Mouse (Mus musculus) midbrain, embryonic 13.5 days (tissue): ENCODE measurements around the gene Gprc5c. TPM values are rescaled to one million over a fixed set of nuclear protein-coding genes. Genes with fewer than 3 reads are reported as not detected.

Experiments
- ATAC-seq: fragments of 200-750 bp; cut with Nextera tagmentation; 2 replicates; pipeline ENCODE4 v1.8.0; 2017; ENCODE audit warnings: mild to moderate bottlenecking, moderate TSS enrichment, moderate library complexity
- H3K27ac ChIP-seq: fragments of 300-500 bp; sonication (generic); 2 replicates; pipeline ENCODE4 v1.5.1; 2015; ENCODE audit warnings: inconsistent platforms, mild to moderate bottlenecking, moderate library complexity
- H3K27me3 ChIP-seq: fragments of 300-500 bp; sonication (generic); 2 replicates; pipeline ENCODE4 v1.6.1; 2015; ENCODE audit warnings: mild to moderate bottlenecking, inconsistent platforms
- H3K36me3 ChIP-seq: fragments of 300-500 bp; sonication (generic); 2 replicates; pipeline ENCODE4 v1.6.1; 2015; ENCODE audit warnings: mild to moderate bottlenecking, inconsistent platforms
- H3K4me1 ChIP-seq: fragments of 300-500 bp; sonication (generic); replicated peaks from 2 replicates; pipeline ENCODE4 v1.6.1; 2015; ENCODE audit warnings: inconsistent platforms
- H3K4me2 ChIP-seq: fragments of 300-500 bp; sonication (generic); replicated peaks from 2 replicates; pipeline ENCODE4 v1.6.1; 2015; ENCODE audit warnings: moderate library complexity, mild to moderate bottlenecking, inconsistent platforms
- H3K4me3 ChIP-seq: fragments of 300-500 bp; sonication (generic); replicated peaks from 2 replicates; pipeline ENCODE4 v1.5.1; 2015; ENCODE audit warnings: mild to moderate bottlenecking, inconsistent platforms
- H3K9ac ChIP-seq: fragments of 300-500 bp; sonication (generic); replicated peaks from 2 replicates; pipeline ENCODE4 v1.6.1; 2015; ENCODE audit warnings: mild to moderate bottlenecking, inconsistent platforms
- H3K9me3 ChIP-seq: fragments of 300-500 bp; sonication (generic); 2 replicates; pipeline ENCODE4 v1.6.1; 2016; ENCODE audit warnings: mild to moderate bottlenecking, inconsistent platforms
- WGBS: fragments of 180-500 bp; shearing (Covaris S2); methylation state at CpG from one replicate; pipeline ENCODE4 v1.1.7; 2015; 5-methylcytosine and 5-hydroxymethylcytosine counted together
- polyA plus RNA-seq: library from polyadenylated mRNA; unstranded; fragments of >200 nt; fragmentation: Nextera tagmentation; extraction: Ambion mirVana; gene quantifications from 2 replicates; pipeline ENCODE4 v1.2.1, GENCODE M21; 2015

Gprc5c gene
- polyA plus RNA-seq, 1 experiment from 2014 or later, result 7.1 TPM

DNA sequence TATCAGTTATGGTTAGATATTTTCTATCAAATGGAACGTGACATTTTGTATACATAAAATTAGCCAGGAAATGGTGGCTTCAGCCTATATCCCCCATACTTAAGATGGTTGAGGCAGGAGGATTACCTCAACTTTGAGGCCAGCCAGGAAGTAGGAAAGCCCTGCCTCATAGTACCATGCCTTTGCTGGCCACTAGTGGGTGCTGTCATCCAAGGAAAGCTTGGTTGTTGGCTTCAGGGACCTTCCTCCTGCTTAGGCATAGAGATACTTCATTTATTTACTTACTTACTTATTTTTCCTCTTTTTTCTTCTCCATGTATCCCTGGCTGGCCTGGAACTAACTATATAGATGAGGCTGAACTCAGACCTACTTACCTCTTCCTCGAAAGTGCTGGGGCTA, 7.7 kb downstream of the Gprc5c start:
- WGBS, result 97% methylated on average over 2 of the region's 2 CpGs

DNA sequence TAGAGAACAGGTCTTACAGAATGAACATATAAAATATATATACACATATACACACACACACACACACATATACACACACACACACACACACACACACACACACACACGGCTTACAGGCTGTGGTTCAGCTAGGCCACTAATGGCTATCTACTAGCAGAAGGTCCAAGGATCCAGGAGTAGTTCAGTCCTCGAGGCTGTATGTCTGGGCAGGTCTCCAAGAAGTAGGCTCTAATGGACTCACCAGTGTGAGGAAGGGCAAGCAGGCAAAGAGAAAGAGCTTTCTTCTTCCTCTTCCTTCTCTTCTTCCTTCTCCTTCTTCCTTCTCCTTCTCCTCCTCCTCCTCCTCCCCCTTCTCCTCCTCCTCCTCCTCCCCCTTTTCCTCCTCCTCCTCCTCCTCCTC, 10.1 kb downstream of the Gprc5c start:
- H3K4me1 ChIP-seq, result no peaks in the 10 kb centered on the region
- no peak overlapping the region for H3K4me3 ChIP-seq
- no peak overlapping the region for H3K4me2 ChIP-seq
- no peak for ATAC-seq
- no peaks in the 10 kb centered on the region for H3K9me3 ChIP-seq
- 84% methylated on average over 2 of the region's 2 CpGs for WGBS
- no peak overlapping the region for H3K9ac ChIP-seq
- no peaks in the 10 kb centered on the region for H3K36me3 ChIP-seq
- H3K27ac ChIP-seq, result no peak overlapping the region
- no peaks in the 10 kb centered on the region for H3K27me3 ChIP-seq

More for the DNA sequence above, 7.7 kb downstream of the Gprc5c start:
- peaks cover 16% of the 10 kb centered on the region for H3K27me3 ChIP-seq
- H3K9me3 ChIP-seq, result no peaks in the 10 kb centered on the region
- H3K4me1 ChIP-seq, result no peaks in the 10 kb centered on the region
- H3K27ac ChIP-seq, result no peak overlapping the region
- ATAC-seq, result no peak
- H3K36me3 ChIP-seq, result no peaks in the 10 kb centered on the region
- H3K4me2 ChIP-seq, result no peak overlapping the region
- no peak overlapping the region for H3K4me3 ChIP-seq
- no peak overlapping the region for H3K9ac ChIP-seq

DNA sequence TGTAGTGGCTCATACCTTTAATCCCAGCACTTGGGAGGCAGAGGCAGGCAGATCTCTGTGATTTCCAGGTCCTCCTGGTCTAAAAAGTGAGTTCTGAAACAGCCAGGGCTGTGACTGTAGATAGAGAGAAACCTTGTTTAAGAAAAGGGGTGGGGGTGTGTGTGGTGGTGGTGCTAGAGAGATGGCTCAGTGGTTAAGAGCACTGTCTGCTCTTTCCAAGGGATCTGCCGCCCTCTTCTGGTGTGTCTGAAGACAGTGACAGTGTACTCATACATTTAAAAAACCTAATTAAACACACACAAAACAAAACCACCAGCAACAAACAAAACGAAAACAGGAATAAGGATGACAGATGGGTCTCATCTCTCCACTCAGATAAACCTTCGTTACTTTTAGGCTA, 11.7 kb downstream of the Gprc5c start:
- Histone ChIP-seq H3K27me3 (no peaks in the 10 kb centered on the region), H3K4me1 (no peaks in the 10 kb centered on the region), H3K4me2 (no peak overlapping the region), H3K27ac (no peak overlapping the region), H3K9ac (no peak overlapping the region), H3K9me3 (no peaks in the 10 kb centered on the region), H3K4me3 (no peak overlapping the region), H3K36me3 (no peaks in the 10 kb centered on the region)
- ATAC-seq, result no peak
- WGBS, result 83% methylated on average over 3 of the region's 3 CpGs

DNA sequence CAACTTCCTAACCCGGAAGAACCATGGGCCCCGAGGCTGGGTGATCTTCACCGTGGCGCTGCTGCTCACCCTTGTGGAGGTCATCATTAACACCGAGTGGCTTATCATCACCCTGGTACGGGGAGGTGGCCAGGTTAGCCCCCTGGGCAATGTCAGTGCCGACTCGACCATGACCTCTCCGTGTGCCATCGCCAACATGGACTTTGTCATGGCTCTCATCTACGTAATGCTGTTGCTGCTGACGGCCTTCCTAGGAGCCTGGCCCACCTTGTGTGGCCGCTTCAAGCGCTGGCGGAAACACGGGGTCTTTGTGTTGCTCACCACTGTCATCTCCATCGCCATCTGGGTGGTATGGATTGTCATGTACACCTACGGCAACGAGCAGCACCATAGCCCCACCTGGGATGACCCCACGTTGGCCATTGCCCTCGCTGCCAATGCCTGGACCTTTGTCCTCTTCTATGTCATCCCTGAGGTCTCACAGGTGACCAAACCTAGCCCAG, 13.0 kb downstream of the Gprc5c start:
- Histone ChIP-seq H3K4me1 (no peaks in the 10 kb centered on the region), H3K27me3 (no peaks in the 10 kb centered on the region), H3K4me3 (no peak overlapping the region), H3K36me3 (no peaks in the 10 kb centered on the region), H3K27ac (no peak overlapping the region), H3K9me3 (no peaks in the 10 kb centered on the region), H3K9ac (no peak overlapping the region), H3K4me2 (no peak overlapping the region)
- ATAC-seq, result no peak
- WGBS, result 91% methylated on average over 21 of the region's 21 CpGs

DNA sequence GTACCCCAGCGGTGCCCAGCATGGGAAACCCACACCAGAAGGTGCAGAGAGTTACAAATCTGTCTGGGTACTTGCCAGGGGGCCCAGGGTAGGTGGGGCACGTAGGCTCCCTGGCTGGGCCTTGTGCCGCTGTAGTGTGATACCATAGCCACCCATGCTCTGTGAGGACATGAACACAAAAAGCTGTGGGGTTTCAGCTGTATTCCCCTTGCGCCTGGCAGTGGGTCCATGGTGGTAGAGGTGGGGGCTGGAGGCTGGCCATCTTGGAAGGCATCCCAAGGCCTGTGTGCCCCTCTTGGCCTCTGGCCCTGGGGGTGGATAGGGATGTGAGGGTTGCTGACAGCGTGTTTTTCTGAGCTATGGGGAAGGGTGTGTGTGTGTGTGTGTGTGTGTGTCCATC, 15.0 kb downstream of the Gprc5c start:
- Histone ChIP-seq H3K4me3 (no peak overlapping the region), H3K27me3 (no peaks in the 10 kb centered on the region), H3K9me3 (no peaks in the 10 kb centered on the region), H3K4me1 (no peaks in the 10 kb centered on the region), H3K27ac (no peak overlapping the region), H3K4me2 (no peak overlapping the region), H3K9ac (no peak overlapping the region), H3K36me3 (no peaks in the 10 kb centered on the region)
- no peak for ATAC-seq
- 87% methylated on average over 5 of the region's 5 CpGs for WGBS

DNA sequence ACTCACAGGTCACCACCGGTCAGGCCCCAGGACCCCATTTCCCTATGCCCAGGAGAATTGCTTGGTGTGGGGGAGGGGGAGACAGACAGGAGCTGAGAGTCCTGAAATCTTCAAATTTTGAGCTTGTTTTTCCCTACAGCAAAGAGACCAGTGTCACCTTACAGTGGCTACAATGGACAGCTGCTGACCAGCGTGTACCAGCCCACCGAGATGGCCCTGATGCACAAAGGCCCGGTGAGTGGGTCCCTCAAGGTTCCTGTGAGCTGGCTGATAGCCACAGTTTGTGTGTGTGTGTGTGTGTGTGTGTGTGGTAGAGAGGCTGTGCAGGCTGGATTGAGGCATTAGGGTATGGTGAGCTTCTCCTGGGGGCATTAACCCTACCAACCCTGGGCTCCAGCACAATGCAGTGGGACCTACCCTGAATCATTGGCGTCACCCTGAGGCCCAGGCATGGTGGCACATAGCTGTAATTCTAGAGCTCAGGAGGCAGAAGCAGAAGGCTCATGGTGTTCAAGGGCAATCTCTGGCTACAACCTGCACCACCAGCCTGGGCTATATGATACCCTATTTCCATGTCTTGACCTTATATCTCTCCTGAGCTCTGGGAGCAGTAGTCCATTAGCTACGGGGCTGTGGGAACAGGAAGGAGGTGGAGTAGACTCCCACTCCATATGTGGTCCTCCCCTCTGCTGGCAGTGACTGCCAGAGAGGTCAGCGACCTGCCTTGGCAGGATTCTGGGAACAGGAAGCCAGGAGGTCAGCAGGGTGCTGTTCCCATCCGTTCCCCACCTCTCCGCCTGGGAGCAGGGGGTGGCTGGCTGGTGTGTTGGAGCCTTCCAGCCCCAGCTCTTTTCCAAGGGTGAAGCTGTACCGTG, 15.8 kb downstream of the Gprc5c start:
- Histone ChIP-seq H3K27me3 (no peaks in the 10 kb centered on the region), H3K9me3 (no peaks in the 10 kb centered on the region), H3K9ac (no peak overlapping the region), H3K36me3 (no peaks in the 10 kb centered on the region), H3K4me1 (no peaks in the 10 kb centered on the region), H3K27ac (no peak overlapping the region), H3K4me3 (no peak overlapping the region), H3K4me2 (no peak overlapping the region)
- WGBS, result 72% methylated on average over 10 of the region's 10 CpGs
- no peak for ATAC-seq

DNA sequence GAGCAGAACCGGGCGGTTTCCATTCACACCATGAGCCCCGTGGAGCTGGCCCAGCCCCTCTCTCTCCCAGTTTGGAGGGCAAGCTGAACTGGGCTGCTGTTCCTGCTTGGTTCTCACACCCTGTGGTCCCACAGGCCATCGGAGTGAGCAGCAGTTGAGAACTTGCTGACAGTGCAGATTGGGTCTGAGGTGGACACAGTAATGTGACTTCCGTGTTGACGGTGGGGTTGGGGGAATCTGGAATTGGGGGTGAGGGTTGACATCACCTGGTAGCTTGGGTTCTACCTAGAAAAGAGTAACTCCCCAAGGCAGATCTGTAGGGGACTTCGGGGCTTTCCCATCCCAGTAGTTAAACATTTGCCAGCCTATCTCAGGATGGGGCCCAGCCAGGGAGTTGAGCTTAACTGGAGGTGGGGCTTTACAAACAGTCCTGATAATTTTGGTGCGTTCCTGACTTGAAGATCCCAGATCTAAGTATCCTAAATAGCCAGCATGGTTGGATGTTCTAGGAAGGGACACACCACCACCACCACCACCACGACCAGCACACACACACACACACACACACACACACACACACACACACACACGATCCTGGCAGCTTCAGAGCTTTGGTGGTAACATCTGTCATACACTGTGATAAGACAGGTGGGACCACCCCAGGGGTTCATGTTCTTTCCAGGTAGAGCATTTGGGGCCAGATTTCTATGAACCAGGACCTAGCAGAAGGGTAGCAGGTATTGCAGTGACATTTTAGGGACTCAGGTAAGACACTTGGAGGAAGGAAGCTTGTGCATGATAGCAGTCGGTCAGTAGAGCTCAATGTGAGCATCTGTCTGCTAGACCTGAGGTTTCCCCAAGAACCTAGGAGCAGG, 16.6 kb downstream of the Gprc5c start:
- H3K4me3 ChIP-seq, result no peak overlapping the region
- ATAC-seq, result no peak
- H3K36me3 ChIP-seq, result no peaks in the 10 kb centered on the region
- H3K4me1 ChIP-seq, result peaks cover 1% of the 10 kb centered on the region; the same call in 1 of the 2 replicates
- H3K9me3 ChIP-seq, result no peaks in the 10 kb centered on the region
- WGBS, result 86% methylated on average over 11 of the region's 11 CpGs
- H3K27ac ChIP-seq, result no peak overlapping the region
- H3K9ac ChIP-seq, result no peak overlapping the region
- H3K4me2 ChIP-seq, result no peak overlapping the region
- H3K27me3 ChIP-seq, result no peaks in the 10 kb centered on the region

DNA sequence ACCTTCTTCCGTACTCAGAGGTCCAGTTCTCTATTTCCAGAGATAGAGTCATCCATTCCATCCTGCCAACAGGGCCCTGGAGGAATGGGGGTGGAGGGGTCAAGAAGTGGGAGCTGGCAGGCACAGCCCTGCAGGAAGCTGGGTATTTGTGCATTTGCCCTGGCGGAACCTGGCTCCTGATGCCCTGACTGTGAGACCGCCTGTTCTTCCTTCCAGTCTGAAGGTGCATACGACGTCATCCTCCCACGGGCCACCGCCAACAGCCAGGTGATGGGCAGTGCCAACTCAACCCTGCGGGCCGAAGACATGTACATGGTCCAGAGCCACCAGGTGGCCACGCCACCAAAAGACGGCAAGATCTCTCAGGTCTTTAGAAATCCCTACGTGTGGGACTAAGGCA, 17.3 kb downstream of the Gprc5c start:
- no peak for ATAC-seq
- 95% methylated on average over 12 of the region's 12 CpGs for whole genome bisulfite sequencing

DNA sequence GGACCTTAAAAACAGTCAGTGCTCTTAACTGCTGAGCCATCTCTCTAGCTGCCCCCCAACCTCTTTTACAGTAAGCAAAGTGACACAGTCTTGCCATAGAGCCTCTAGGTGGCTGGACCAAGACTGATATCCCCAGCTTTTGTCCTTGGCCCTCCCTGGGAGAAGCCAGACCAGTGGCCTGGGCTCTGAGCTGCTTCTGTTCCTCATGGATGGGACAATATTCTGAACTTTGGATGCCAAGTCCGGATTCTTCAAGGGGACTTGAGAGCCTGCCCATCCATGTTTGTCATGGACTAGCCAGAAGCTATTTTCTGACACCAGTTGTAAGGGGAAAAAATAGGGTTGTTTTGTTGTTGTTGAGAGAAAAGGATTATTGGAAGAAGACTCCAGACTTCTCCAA, 18.8 kb downstream of the Gprc5c start:
- Histone ChIP-seq H3K27ac (no peak overlapping the region), H3K9ac (no peak overlapping the region), H3K9me3 (no peaks in the 10 kb centered on the region), H3K4me1 (peaks cover 13% of the 10 kb centered on the region), H3K4me2 (no peak overlapping the region), H3K4me3 (no peak overlapping the region), H3K36me3 (no peaks in the 10 kb centered on the region), H3K27me3 (no peaks in the 10 kb centered on the region)
- ATAC-seq, result no peak
- 92% methylated on average over 1 of the region's 1 CpGs for WGBS

More for the DNA sequence above, 17.3 kb downstream of the Gprc5c start:
- Histone ChIP-seq H3K4me3 (no peak overlapping the region), H3K4me2 (no peak overlapping the region), H3K27ac (no peak overlapping the region), H3K27me3 (no peaks in the 10 kb centered on the region), H3K9ac (no peak overlapping the region), H3K36me3 (no peaks in the 10 kb centered on the region), H3K4me1 (peaks cover 8% of the 10 kb centered on the region), H3K9me3 (no peaks in the 10 kb centered on the region)

DNA sequence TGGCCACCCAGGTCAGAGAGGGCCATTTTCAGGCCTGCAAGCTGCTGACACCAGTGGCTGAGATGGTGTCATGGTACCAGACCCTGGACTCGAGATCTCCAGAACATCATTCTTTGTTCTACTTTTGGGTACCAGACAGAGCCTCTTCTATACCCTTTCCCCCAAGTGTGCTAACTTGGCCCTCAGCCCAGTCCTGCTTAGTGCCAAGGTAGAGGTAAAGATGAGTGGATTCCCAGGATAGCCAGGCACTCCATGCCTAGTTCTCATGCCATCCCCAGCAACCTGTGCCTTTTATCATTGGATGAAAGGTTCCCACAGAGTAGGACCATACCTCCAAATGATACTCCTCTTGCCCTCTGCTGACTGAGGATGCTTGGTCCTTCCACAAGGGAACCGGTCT, 20.6 kb downstream of the Gprc5c start:
- no peak overlapping the region for H3K4me3 ChIP-seq
- H3K9me3 ChIP-seq, result no peaks in the 10 kb centered on the region
- H3K9ac ChIP-seq, result no peak overlapping the region
- ATAC-seq, result no peak
- no peaks in the 10 kb centered on the region for H3K27me3 ChIP-seq
- no peak overlapping the region for H3K4me2 ChIP-seq
- no peak overlapping the region for H3K27ac ChIP-seq
- no peaks in the 10 kb centered on the region for H3K36me3 ChIP-seq
- H3K4me1 ChIP-seq, result peaks cover 22% of the 10 kb centered on the region
- 87% methylated on average over 2 of the region's 2 CpGs for WGBS

DNA sequence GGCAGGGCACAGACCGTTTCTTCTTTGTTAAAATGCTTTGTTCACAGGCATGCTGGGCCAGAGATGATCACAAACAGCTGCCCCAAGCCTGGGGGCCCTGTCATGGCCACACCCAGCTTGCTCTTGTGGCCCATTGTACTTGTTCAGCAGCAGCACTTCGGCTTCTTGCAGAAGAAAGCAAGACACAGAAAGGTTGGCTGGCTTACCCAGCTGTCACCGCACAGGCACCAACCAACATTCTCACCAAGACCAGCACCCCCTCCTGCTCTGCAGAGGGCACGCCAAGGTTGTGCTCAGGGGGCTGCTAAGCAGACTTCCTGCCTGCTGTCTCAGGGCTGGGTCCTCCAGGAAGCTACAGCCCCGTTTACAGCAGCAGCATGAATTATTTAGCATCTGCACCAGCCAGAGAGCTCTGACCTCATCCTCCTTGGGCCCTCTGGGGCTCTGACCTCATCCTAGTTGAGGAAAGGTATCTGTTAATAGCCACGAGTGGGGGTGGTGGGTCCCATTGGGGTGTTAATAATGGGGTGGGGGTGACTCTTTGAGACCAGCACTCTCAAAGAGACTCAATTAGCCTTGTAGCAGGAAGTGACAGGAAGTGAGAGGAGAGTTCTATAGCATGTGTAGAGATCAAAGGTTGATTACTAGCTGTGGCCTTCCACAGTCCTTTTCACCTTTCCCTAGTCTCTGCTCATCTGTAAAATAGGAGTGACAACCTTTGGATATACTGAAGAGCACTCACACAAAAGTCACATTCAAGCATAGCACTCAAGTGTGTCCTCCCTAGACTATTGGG, 22.3 kb downstream of the Gprc5c start:
- Histone ChIP-seq H3K36me3 (no peaks in the 10 kb centered on the region), H3K9me3 (no peaks in the 10 kb centered on the region), H3K27me3 (no peaks in the 10 kb centered on the region), H3K27ac (peak overlapping the region; percentile 57; the same call in 1 of the 2 replicates), H3K4me3 (no peak overlapping the region), H3K4me2 (no peak overlapping the region), H3K4me1 (peaks cover 25% of the 10 kb centered on the region), H3K9ac (no peak overlapping the region)
- 17% methylated on average over 6 of the region's 6 CpGs for WGBS
- ATAC-seq, result peak; percentile 22; the same call in 1 of the 2 replicates
